Mouse (Mus musculus) heart, postnatal 0 days (tissue): ENCODE measurements around the gene Ift22.

Experiments
- CTCF ChIP-seq: IDR thresholded peaks from 2 replicates; pipeline ENCODE4 v1.5.1; 2016; ENCODE audit warnings: antibody characterized with exemption, control low read depth, low read depth
- EP300 ChIP-seq: IDR thresholded peaks from 2 replicates; pipeline ENCODE4 v1.6.1; 2016; ENCODE audit warnings: antibody characterized with exemption, low read depth

DNA sequence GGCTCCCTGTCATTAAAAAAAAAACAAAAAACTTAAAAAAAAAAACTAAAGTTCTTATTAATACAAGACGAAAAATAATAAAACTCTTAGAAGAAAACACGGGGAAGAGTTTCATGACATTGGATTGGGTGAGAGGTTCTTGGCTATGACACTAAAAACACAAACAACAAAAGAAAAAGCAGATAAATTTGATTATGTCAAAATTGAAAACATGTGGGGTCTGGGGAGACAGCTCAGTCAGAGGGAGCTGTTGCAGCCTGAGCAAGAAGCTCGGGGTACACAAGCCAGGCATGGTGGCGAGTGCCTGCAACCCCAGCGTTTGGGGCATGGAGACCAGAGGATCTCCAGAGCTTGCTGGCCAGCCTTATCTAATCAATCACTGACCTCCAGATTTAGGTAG is 40.2 kb upstream of the Ift22 start:
- TF ChIP-seq CTCF (no peak), EP300 (no peak)
